Mouse (Mus musculus) ES-CJ7 (cell line): ENCODE measurements around the gene Lgi1.
A peak's percentile ranks its signal among the peaks of the same experiment; 100 is the strongest.

Experiments
- DNase-seq: peaks from one replicate; pipeline ENCODE4 v3.0.0; 2011; ENCODE audit warnings: low read depth, low spot score

The Lgi1 gene

DNA sequence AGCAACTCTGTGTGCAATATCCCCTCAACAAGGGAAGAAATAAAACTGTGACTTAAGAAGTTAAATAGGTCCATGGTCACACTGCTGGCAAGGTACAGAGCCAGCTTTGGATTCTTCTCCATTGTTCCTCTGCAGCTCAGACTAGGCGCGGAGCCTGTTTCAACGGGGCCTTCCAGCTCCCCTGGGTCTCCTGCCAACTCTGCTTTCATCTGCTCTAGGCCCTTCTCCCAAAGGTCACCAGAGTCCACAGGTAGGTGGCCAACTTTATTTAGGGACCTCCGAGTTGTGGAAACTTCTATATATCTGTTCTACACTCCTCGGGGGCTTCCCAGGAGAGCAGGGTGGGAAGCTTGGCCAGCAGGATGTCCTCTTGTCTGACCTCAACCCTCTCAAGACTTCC, 3.0 kb upstream of the Lgi1 start:
- DNase-seq: no peak

DNA sequence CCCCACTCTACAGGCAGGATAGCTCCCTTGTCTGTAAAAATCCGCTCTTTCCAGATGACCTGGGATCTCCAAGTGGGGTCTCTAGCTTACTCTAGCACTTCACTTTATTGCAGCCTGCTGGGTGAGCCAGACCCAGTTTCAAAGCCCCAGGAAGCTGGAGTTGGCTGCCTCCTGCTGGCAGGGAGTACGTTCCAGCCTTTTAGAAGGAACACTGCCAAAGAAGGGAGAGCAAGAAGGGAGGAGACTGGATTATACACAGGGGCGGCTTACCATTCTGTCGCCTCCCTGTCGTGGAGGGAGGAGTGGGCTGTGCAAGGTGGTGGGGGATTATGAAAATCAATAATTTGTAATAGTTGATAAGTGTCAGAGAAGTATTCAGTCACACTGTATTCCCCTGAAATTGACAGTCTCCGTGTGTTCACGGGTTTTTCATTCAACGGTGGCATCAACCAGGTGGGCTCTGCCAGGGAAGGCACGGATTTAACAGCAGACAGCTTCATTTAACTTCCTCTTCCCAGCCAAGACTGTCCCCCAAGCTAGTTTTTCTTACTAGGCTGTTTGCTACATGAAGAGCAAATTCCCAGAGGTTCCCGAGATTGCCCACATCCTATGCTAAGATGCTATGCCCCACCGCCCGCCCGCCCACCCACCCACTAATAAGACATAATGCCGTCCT, 369 bp upstream of the Lgi1 start:
- DNase-seq: peak; percentile 54

DNA sequence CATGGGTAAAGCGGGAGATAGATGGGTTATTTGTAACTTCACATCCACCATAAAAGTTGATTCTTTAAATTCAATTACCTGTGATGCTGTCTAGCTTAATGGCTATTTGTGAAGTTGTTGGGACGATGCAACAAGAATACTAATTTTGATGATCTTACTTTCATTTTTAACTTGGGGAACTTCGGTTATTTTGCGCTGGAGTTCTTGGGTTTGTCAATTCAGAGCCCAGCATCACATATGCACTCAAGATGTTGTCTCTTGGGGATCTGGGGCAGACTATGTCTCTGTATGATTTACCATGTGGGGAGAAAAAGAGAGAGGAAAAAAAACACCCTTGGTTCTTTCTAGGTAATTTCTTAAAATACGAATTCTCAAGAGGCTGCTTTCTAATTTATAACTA, 1.4 kb downstream of the Lgi1 start:
- no peak for DNase-seq

DNA sequence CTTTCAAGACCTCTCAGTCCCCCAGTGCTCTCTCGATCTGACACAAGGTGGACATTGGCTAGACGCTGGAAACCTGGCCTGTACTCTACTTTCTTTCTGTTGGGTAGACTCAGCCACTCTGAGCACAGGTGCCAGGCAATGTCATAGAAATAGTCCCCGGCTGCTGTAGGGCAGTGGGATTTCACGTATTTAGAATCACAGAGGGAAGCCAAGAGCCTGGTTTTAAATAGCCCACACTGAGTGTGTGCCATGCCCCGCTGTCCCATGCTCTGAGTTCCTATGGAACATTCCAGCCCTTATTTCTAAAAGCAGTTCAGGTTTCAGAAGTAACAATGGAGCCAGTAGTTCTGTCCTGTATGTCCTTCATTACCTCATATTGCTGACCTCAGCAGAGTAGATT, 3.1 kb downstream of the Lgi1 start:
- DNase-seq: no peak

DNA sequence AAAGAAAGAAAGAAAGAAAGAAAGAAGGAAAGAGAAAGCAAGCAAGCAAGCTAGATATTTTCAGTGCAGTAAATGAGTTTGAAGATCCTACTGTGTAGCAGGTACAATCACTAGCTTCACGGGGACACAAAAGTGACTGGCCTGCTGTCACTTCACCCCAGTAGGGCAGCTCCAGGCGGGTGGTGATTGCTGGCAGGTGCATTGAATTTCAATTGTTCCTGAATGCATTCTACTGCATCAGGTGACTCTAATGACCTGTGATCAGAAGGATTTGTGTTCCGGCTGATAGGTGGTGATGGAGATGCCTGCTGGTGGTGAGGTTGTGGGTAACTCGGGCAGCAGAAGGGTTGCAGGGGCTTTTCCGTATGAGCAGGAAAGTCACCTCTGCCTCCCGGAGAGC, 6.7 kb downstream of the Lgi1 start:
- peak; percentile 19 for DNase-seq

DNA sequence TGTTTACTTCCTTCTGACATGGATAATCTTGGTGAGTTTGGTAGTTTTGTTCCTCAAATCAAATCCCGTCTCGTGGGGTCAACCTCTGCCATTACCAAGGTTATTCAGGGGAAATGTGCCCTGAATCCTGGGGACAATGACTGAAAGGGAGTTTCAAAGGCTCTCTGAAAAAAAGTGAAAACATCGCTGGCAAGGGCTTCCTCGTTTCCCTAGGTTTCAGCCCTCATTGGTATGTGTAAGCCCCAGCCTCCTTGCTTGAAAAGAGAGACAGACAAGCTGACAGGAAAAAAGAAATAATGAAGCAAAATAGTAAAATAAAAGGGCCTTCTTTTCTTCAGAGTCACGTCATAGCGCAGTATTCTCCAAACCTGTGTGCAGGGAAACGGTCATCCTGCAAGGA, 9.5 kb downstream of the Lgi1 start:
- DNase-seq: no peak

DNA sequence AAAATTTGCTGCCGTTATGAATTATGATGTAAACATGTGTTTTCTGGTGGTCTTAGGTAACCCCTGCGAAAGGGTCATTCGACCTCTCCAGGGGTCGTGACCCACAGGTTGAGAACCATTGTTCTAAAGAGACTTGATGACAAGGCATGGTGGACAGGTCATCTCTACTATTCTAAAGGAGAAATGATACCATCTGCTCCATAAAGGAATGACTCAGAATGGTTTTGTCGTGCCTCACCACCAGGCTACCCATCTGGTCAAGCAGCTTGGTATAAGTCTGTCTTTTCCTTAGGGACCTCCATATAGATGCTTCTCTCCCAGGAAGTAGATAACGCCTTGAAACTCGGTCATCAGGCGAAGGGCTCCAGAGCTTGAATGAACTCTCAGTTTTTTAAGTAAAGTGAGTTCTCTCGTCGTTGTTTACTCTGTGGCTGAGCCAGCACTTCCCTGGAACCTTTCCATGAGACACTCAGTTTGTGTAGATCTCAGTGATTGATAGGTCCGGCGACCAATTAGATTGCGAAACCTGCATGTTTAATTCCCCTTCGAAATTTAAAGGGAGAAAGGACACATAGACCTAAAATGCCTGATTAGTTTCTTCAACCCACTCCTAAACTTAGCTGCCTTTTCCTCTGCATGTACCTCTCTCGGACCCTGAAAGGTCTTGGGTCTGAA, 10.5 kb downstream of the Lgi1 start:
- peak; percentile 49 for DNase-seq

DNA sequence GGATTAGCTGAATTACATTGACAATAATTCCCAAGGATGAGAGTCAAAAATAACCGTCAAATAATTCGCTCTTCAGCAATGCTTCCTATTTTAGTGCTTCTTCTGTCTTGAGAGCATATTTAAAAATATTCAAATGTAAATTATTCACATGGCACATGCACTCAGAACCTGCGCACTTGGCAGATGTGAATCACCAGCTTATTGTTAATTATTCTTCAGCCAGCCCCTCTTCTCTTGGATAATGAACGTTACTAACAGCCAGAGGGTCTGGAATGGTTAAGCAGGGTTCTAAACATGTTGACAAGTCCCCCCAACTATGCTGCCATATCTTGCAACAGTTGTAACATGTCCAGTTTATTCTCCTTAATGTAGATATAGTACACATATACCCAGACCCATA, 11.9 kb downstream of the Lgi1 start:
- no peak for DNase-seq

DNA sequence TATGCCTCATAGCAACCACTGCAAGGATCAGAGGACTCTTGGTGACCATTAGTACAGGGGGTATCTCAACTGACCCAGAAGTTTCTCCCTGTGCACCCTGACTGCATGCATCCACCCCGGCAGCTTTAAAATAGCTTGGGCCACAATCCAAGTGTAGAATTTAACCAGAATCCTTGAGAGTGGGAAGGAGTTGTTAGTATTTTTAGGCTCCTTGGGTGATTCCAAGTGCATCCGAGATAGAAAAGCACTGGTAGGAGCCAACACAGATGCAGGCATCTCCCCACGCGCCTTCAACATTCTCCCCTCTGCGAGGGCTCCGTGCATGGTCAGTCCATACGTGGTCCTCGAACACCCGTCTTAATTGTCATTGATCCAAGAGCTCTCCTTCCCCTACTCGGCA, 15.9 kb downstream of the Lgi1 start:
- DNase-seq: no peak

DNA sequence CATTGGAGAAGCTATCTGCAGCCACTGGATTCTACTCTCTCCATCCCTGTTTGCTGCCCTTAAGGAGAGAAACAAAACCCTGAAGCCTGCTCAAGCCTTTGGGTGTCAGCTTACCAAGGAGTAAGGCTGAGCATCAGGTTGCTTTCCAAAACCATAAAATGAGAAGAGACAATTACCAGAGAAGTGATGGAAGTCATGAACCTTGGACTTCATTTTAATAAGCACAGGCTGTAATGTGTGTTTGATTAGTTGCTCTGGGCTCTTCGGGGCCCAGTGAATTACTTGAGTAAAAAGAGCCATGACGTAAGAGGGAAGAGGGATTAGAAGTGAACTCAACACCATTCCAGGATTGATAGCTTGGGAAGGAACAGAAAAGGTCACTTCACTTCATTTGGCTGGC, 18.1 kb downstream of the Lgi1 start:
- DNase-seq: no peak

DNA sequence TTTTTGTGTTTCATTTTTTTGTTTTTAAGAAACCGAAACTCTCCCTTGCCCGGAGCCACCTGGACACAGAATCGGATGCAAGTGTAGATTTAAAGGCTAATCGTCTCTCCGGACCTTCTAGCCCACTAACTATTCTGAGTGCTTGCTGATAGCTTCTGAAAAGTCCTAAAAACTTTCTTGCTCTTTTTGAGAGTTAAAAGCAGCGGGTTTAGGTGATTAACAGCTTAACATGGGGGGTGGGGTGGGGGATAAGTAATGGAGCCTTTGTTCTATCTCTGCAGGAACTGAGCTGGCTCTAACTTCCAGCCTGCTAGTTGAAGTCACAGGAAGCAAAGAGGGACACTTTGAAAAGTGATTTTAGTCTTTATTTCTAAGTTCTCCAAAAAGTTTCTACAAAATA, 24.2 kb downstream of the Lgi1 start:
- no peak for DNase-seq

DNA sequence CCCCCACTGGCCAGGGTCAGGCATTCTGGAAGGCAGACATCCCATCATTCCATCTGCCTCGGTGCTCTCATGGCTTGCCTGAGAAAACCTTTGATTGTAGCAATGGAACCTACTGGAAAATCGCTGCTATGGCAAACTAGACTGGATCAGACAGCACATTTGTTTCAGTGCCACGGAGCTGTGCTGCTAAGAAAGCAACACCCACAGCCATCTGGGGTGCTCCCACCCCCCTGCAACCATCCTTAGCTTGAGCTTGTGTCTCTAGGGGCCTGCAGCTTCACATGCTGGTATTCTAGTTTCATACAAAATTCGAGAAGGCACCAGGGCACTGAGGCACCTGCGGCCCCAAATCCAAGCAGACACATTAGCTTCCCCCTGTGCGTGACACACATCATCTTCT, 27.1 kb downstream of the Lgi1 start:
- DNase-seq: no peak

DNA sequence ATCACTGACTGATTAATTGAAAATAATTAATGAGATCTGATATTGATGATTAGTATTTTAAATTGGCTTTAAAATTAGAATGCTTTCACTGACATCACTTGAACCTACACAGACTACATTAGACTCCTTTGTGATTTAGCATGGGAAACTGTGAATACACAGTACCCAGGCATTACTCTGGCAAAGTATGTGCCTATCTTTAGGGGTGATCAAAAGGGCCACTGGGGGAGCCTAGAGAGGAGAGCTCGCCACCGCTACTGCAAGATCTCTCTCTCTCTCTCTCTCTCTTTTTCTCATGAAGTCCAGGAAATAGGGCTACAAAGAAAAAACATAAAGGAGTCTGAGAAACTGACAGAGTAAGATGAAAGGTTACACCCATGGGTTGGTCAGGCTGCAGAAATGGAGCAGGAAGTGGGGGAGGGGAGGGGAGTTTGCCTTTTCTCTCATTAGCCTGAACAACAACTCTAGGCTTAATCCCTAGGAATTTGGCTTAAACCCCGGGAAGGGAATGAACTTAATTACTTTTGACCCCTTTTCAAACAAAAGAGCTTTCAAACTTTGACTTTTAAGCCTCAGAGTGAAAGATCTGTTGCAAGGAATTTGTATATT, 33.8 kb downstream of the Lgi1 start:
- peak; percentile 54 for DNase-seq

DNA sequence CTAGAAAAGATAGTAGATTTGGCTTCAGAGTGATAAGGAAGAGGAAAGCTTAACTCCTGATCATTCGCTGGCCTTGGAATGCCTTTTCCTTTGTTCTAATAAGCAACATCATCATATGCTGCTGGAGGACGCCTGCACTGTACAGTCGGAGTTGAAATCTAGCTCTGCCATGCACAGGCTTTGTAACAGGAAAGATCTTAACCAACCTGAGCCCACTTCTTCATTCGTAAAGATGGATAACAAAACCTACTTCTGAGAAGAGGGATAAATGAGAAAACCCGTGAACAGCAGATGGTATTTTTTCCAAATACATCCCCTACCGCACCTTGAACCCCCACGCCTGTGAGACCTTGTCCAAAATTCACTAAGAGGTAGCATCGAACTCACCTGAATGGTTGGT, 43.8 kb downstream of the Lgi1 start:
- no peak for DNase-seq

DNA sequence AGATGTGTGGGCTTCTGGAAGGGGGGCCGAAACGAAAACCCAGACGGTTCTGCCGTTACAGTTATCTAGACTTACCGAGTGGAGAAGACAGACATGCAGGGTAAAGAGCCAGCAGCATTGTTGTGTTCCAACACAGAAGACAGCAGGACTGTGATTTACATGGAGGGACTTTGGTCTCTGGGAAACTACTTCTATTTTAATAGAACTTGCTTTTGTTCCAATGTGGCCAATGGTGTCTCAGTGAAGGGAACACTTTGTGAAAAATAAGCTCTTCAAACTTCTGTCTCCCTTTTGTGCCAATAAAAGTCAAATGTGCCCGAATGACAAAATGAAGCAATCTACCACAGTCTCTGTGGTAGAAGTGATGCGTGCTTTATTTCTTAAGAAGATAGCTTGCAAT, 50.8 kb downstream of the Lgi1 start:
- no peak for DNase-seq

DNA sequence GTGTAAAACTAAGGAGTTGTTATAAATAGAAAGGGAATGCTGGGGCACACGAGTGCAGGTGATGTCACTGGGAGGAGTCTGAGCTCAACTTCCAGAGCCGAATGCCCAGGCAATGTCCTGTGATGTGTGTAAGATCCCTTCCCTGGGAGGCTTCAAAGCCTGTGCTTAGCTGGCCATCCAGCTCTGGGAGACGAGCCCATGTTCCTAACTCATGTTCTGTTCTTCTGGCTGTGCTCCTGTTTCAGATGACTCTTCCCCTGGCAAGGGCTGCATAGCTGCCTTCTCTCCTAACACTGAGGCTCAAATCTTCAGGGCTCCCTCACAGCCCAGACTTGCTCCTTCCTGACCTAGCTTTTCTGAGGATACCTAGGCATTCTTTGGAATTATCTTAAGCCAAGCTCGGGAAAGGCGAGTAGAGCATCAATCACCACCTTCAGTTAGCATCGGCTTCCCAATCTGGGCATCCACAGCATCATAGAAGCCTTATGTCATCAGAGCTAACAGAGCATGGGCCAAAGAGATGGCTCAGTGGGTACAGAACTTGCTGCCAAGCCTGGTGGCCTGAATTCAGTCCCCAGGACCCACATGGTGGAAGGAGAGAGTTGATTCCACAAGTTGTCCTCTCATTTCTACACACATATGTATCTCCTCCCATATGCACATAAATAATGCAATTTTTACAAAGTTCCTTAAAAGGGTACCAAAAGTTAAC, 52.4 kb downstream of the Lgi1 start:
- DNase-seq: no peak

DNA sequence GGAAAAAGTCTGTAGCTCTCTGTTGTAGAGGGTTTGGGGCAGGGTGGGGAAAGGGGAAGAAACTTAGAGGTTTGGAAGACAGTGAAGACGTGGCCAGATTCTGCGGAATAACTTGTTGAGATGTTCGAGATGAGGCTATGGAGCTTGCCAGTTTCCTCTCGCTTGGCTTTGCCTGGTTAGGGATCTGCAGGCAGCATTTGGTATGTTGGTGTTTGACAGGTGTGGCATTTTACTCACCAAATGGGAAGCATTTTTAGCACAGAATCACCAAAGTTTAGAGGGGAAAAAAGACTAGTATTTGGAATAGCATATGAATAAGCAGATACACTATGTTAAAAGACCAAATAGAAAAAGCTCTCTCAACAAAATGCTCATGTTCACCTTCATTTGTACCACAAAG, 54.0 kb downstream of the Lgi1 start:
- no peak for DNase-seq

DNA sequence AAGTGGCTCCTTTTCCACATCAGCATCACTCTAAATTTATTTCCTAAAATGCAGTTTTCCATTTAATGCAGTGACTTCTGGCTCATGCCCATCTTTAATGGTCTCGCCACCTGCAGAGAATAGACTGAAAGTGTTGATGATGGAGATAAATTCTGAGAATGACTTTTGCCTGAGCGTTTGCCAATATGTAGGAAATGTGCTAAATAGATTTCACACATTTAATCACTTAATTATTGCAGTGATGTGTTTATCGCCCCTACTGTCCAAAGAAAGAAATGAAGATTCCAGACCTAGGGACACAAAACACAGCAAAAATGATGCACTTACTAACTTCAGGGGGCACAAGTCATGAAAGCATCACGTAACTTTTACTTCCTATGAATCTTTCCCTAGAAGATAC, 54.8 kb downstream of the Lgi1 start:
- no peak for DNase-seq

DNA sequence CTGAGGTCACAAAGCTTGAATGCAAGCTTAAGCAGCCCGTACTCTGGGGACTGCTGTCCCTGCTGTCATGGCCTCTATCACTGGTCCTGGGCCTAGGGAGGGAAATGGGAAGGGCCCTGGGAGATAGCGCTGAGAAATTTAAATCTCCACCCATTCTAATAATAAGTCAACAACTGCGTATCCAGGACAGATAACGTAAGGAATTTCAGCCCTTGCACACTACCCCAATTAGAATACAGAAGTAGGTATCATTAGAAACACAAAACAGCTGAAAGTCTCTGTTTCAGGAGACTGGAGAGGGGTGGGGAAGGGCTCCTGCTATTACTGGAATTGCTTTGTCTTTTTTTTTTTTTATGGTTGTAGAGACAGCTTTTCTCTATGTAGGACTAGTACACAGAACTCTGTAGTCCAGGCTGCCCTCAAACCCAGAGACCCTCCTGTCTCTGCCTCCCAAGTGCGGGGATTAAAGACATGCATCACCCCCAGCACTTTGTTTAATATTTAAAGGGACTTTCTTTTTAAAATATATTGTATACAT, 56.4 kb downstream of the Lgi1 start:
- DNase-seq: peak; percentile 62

DNA sequence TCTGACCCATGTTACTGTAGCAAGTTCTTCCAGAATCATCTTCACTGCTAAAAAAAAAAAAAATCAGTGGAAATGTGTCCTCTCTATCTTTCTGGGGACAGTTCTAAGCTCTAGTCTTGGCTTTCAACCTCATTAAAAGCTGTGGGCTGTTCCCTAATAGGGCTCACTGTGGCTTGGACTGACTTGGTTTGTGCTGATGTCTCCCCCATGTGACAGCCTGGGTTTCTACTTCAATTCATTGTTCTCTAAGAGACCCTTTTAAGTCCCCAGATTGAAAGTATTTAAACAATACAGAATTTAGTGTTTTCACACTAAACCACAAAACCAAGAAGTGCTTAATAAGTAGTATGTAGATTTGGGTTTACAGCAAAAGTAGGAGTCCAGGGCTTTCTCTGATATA, 59.4 kb downstream of the Lgi1 start:
- DNase-seq: no peak

DNA sequence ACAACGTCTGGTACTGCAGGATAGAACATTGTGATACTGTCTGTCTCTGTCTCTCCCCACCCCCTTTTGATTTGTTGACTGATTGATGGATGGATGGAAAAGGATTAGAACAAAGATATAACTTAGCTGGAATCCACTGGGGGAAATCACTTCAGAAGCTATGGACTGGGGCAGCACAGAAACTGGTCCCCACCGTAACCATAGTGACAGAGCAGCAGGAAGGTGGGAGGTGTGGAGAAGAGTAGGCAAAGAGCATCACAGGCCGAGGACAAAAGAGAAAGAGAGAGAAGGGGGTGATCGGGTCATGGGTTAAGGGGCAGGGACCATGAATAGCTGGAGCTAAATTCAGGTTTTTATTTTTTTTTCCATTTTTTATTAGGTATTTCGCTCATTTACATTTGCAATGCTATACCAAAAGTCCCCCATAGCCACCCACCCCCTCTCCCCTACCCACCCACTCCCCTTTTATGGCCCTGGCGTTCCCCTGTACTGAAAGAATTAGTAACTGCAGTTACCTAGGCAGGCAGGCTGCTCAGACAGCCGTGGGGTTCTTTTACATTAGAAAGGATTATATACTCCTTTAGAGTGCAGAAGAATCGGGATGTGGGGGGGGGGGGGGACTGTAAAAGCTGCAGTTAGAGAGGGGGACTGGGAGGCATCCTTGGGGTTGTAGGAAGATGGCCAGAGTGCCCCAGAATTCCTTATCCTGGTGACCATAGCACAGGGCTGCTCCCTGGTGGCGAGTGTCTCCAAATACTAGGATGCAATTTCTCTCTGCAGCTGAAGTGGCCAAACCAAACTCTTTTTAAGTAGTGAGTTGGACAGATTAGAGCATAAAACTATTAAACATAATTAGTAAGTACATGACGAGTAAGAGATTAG, 60.1 kb downstream of the Lgi1 start:
- DNase-seq: no peak

DNA sequence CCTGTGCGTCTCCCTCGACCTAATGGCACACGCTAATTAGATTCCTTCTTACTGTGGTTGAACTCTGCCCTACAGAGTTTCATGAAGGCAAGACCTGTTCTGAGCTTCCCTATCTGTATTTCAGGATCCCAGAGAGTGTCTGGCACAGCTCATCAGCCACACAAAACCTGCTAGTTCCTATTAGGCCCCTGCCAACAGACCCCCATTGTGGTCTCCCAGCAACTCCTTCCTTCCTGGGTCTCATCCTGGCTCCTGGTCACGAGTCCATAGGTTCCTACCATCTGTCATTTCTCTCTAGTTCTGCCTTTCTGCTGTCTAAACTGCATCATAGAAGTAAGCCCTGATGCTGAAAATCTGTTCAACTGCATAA, 60.7 kb downstream of the Lgi1 start:
- no peak for DNase-seq
